Mouse (Mus musculus): Measurements from ENCODE around the gene Fam205a1. TPM values are rescaled to one million over a fixed set of nuclear protein-coding genes. Genes with fewer than 3 reads are reported as not detected.
"Not testable (repeated sequence)": the region's sequence is repeated elsewhere in the genome, so short reads cannot be mapped to it uniquely, and the experiment has no call there.

Fam205a1 gene
- 0.22 and 0.29 TPM in 2 replicates for polyA plus RNA-seq (2014; fragmentation: Nextera tagmentation; extraction: Ambion mirVana)

GRCm38 (mm10) chr4:42853788-42854187, at the start of gene Fam205a1:
Gene Fam205a1, minus strand, starts transcription at chr4:42853888.
- WGBS, result 83% methylated on average over 1 of the region's 1 CpGs
- H3K27ac ChIP-seq (ENCODE audit: low read depth, low read length); DNase-seq (ENCODE audit: low spot score); H3K4me3 ChIP-seq (ENCODE audit: low read depth, low read length); H3K9ac ChIP-seq (ENCODE audit: low read depth, low read length); H3K27me3 ChIP-seq (replicated peaks; ENCODE audit: control insufficient read depth, insufficient read depth, low read length); H3K9me3 ChIP-seq (ENCODE audit: control insufficient read depth, low read length); H3K4me1 ChIP-seq (replicated peaks; ENCODE audit: control insufficient read depth, insufficient read depth, low read length); ATAC-seq (replicated peaks; ENCODE audit: low FRiP score); H3K4me2 ChIP-seq; H3K36me3 ChIP-seq (ENCODE audit: control insufficient read depth, insufficient read depth, low read length): not testable (repeated sequence)

GRCm38 (mm10) chr4:42902730-42903129, 49.0 kb upstream of the Fam205a1 start:
- Histone ChIP-seq H3K4me3 (ENCODE audit: low read depth, low read length) (no peak overlapping the region), H3K36me3 (ENCODE audit: control insufficient read depth, insufficient read depth, low read length) (no peaks in the 10 kb centered on the region), H3K9ac (ENCODE audit: low read depth, low read length) (no peak overlapping the region), H3K9me3 (ENCODE audit: control insufficient read depth, low read length) (no peaks in the 10 kb centered on the region), H3K4me2 (no peak overlapping the region), H3K27me3 (replicated peaks; ENCODE audit: control insufficient read depth, insufficient read depth, low read length) (no peaks in the 10 kb centered on the region), H3K4me1 (replicated peaks; ENCODE audit: control insufficient read depth, insufficient read depth, low read length) (no peaks in the 10 kb centered on the region), H3K27ac (ENCODE audit: low read depth, low read length) (no peak overlapping the region)
- DNase-seq (ENCODE audit: low spot score) (no peak), ATAC-seq (replicated peaks; ENCODE audit: low FRiP score) (no peak)
- 81% methylated on average over 5 of the region's 5 CpGs for whole genome bisulfite sequencing

DNA sequence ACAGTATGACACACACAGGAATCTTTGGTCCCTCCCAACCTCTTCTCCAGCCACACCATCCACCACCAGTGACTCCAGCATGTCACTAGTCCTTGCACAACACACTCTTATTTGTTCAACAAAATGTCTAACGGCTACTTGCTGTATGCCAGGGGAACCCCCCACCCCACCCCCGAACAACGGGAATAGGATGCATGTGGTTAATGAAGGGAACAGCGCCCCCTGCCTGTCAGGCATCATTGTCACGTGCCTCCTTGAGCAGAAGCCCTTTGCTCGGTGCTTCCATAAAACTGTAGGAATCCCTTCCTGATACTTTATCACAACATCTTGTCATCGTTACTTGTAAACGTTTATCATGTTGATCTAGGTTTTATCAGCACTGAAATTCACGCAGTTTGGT, 48.5 kb upstream of the Fam205a1 start:
- Histone ChIP-seq H3K4me1 (replicated peaks; ENCODE audit: control insufficient read depth, insufficient read depth, low read length) (no peaks in the 10 kb centered on the region), H3K27me3 (replicated peaks; ENCODE audit: control insufficient read depth, insufficient read depth, low read length) (no peaks in the 10 kb centered on the region), H3K9ac (ENCODE audit: low read depth, low read length) (no peak overlapping the region), H3K27ac (ENCODE audit: low read depth, low read length) (no peak overlapping the region), H3K4me3 (ENCODE audit: low read depth, low read length) (no peak overlapping the region), H3K36me3 (ENCODE audit: control insufficient read depth, insufficient read depth, low read length) (no peaks in the 10 kb centered on the region), H3K9me3 (ENCODE audit: control insufficient read depth, low read length) (no peaks in the 10 kb centered on the region), H3K4me2 (no peak overlapping the region)
- ATAC-seq (replicated peaks; ENCODE audit: low FRiP score) (no peak), DNase-seq (ENCODE audit: low spot score) (no peak)
- 52% methylated on average over 9 of the region's 9 CpGs for WGBS

- Histone ChIP-seq H3K9me3 (ENCODE audit: control insufficient read depth, low read length) (no peaks in the 10 kb centered on the region), H3K4me3 (ENCODE audit: low read depth, low read length) (no peak overlapping the region), H3K9ac (ENCODE audit: low read depth, low read length) (no peak overlapping the region), H3K27me3 (replicated peaks; ENCODE audit: control insufficient read depth, insufficient read depth, low read length) (no peaks in the 10 kb centered on the region), H3K27ac (ENCODE audit: low read depth, low read length) (no peak overlapping the region), H3K4me2 (no peak overlapping the region), H3K36me3 (ENCODE audit: control insufficient read depth, insufficient read depth, low read length) (no peaks in the 10 kb centered on the region), H3K4me1 (replicated peaks; ENCODE audit: control insufficient read depth, insufficient read depth, low read length) (no peaks in the 10 kb centered on the region)
- DNase-seq (ENCODE audit: low spot score) (no peak), ATAC-seq (replicated peaks; ENCODE audit: low FRiP score) (no peak)
- 60% methylated on average over 5 of the region's 5 CpGs for WGBS
These were observed 47.2 kb upstream of the Fam205a1 start for GRCm38 (mm10) chr4:42900878-42901277.

GRCm38 (mm10) chr4:42898914-42899313, 45.2 kb upstream of the Fam205a1 start:
- no peak overlapping the region for H3K9ac ChIP-seq (ENCODE audit: low read depth, low read length)
- WGBS, result 38% methylated on average over 3 of the region's 3 CpGs
- no peaks in the 10 kb centered on the region for H3K27me3 ChIP-seq (replicated peaks; ENCODE audit: control insufficient read depth, insufficient read depth, low read length)
- no peaks in the 10 kb centered on the region for H3K36me3 ChIP-seq (ENCODE audit: control insufficient read depth, insufficient read depth, low read length)
- no peak for ATAC-seq (replicated peaks; ENCODE audit: low FRiP score)
- DNase-seq (ENCODE audit: low spot score), result no peak
- no peaks in the 10 kb centered on the region for H3K4me1 ChIP-seq (replicated peaks; ENCODE audit: control insufficient read depth, insufficient read depth, low read length)
- H3K4me3 ChIP-seq (ENCODE audit: low read depth, low read length), result no peak overlapping the region
- no peaks in the 10 kb centered on the region for H3K9me3 ChIP-seq (ENCODE audit: control insufficient read depth, low read length)
- H3K4me2 ChIP-seq, result no peak overlapping the region
- no peak overlapping the region for H3K27ac ChIP-seq (ENCODE audit: low read depth, low read length)

GRCm38 (mm10) chr4:42895118-42895517, 41.4 kb upstream of the Fam205a1 start:
- no peaks in the 10 kb centered on the region for H3K27me3 ChIP-seq (replicated peaks; ENCODE audit: control insufficient read depth, insufficient read depth, low read length)
- H3K9me3 ChIP-seq (ENCODE audit: control insufficient read depth, low read length), result no peaks in the 10 kb centered on the region
- WGBS, result 85% methylated on average over 7 of the region's 7 CpGs
- DNase-seq (ENCODE audit: low spot score) (no peak), ATAC-seq (replicated peaks; ENCODE audit: low FRiP score) (no peak)
- H3K4me2 ChIP-seq, result no peak overlapping the region
- H3K36me3 ChIP-seq (ENCODE audit: control insufficient read depth, insufficient read depth, low read length), result no peaks in the 10 kb centered on the region
- no peaks in the 10 kb centered on the region for H3K4me1 ChIP-seq (replicated peaks; ENCODE audit: control insufficient read depth, insufficient read depth, low read length)
- no peak overlapping the region for H3K9ac ChIP-seq (ENCODE audit: low read depth, low read length)
- no peak overlapping the region for H3K4me3 ChIP-seq (ENCODE audit: low read depth, low read length)
- H3K27ac ChIP-seq (ENCODE audit: low read depth, low read length), result no peak overlapping the region

DNA sequence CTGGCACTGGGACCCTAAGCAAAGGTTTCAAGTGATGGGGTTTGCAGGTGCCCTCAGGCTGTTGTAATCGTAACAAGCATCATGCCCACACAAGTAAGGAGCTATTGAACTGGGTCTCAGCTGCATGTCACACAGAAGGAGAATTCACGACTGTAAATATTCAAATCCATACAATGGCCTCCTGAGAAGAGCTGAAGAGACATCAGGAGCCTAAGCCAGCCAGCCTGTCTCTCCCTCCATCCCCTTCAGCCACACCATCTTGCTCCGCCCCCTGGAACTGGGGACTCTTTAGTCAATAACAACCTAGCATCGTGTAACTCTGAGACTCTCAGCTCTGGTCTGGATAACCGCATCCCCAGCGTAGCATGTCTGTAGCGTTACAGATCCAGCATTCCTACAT, 37.5 kb upstream of the Fam205a1 start:
- H3K4me1 ChIP-seq (replicated peaks; ENCODE audit: control insufficient read depth, insufficient read depth, low read length), result no peaks in the 10 kb centered on the region
- H3K27ac ChIP-seq (ENCODE audit: low read depth, low read length), result no peak overlapping the region
- DNase-seq (ENCODE audit: low spot score) (no peak), ATAC-seq (replicated peaks; ENCODE audit: low FRiP score) (no peak)
- no peak overlapping the region for H3K9ac ChIP-seq (ENCODE audit: low read depth, low read length)
- H3K27me3 ChIP-seq (replicated peaks; ENCODE audit: control insufficient read depth, insufficient read depth, low read length), result no peaks in the 10 kb centered on the region
- no peak overlapping the region for H3K4me2 ChIP-seq
- WGBS, result 68% methylated on average over 7 of the region's 7 CpGs
- no peak overlapping the region for H3K4me3 ChIP-seq (ENCODE audit: low read depth, low read length)
- no peaks in the 10 kb centered on the region for H3K9me3 ChIP-seq (ENCODE audit: control insufficient read depth, low read length)
- H3K36me3 ChIP-seq (ENCODE audit: control insufficient read depth, insufficient read depth, low read length), result no peaks in the 10 kb centered on the region

DNA sequence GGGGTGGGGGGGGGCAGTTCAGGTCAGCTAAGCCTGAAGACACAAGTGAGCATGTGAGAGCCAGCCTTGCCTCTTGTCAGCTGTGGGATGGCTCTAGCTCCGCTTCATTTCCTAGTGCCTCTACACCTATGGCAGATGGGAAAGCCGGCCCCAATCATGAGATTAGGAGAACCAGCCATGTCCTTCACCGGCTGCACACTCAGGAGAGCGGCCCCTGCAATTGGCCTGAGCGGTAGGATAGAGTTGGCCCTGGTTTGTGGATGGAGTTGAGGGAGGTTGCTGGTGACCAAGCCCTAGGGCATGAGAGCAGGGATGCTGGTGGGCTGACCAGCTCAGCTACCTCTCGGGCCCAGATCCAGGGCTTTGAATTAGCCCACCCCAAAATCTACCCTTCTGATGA, 35.1 kb upstream of the Fam205a1 start:
- ATAC-seq (replicated peaks; ENCODE audit: low FRiP score) (no peak), DNase-seq (ENCODE audit: low spot score) (no peak)
- Histone ChIP-seq H3K9me3 (ENCODE audit: control insufficient read depth, low read length) (no peaks in the 10 kb centered on the region), H3K36me3 (ENCODE audit: control insufficient read depth, insufficient read depth, low read length) (no peaks in the 10 kb centered on the region), H3K27me3 (replicated peaks; ENCODE audit: control insufficient read depth, insufficient read depth, low read length) (no peaks in the 10 kb centered on the region), H3K4me3 (ENCODE audit: low read depth, low read length) (no peak overlapping the region), H3K9ac (ENCODE audit: low read depth, low read length) (no peak overlapping the region), H3K4me2 (no peak overlapping the region), H3K27ac (ENCODE audit: low read depth, low read length) (no peak overlapping the region), H3K4me1 (replicated peaks; ENCODE audit: control insufficient read depth, insufficient read depth, low read length) (no peaks in the 10 kb centered on the region)
- WGBS, result 92% methylated on average over 6 of the region's 6 CpGs

DNA sequence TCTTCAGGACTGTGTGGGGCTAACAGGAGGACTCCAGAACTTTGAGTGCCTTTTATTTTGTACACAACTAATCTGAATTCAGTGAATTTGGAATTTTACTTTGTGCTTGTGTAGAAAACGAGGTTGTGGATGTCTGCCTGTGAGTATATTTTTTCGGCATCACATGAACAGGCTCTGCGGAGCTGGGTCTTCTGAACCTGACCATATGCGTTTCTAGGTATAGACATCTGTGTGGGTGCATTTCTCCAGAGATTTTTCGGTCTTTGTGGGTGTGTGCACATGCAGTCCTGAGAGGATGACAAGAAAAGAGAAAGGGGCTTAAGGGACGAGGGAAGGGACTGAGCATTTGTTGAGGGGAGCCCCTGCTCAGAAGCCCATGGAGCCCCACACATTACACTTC, 33.2 kb upstream of the Fam205a1 start:
- H3K4me2 ChIP-seq, result no peak overlapping the region
- no peak overlapping the region for H3K9ac ChIP-seq (ENCODE audit: low read depth, low read length)
- H3K36me3 ChIP-seq (ENCODE audit: control insufficient read depth, insufficient read depth, low read length), result no peaks in the 10 kb centered on the region
- 87% methylated on average over 6 of the region's 6 CpGs for WGBS
- ATAC-seq (replicated peaks; ENCODE audit: low FRiP score) (no peak), DNase-seq (ENCODE audit: low spot score) (no peak)
- no peaks in the 10 kb centered on the region for H3K4me1 ChIP-seq (replicated peaks; ENCODE audit: control insufficient read depth, insufficient read depth, low read length)
- no peaks in the 10 kb centered on the region for H3K9me3 ChIP-seq (ENCODE audit: control insufficient read depth, low read length)
- H3K4me3 ChIP-seq (ENCODE audit: low read depth, low read length), result no peak overlapping the region
- no peaks in the 10 kb centered on the region for H3K27me3 ChIP-seq (replicated peaks; ENCODE audit: control insufficient read depth, insufficient read depth, low read length)
- no peak overlapping the region for H3K27ac ChIP-seq (ENCODE audit: low read depth, low read length)
